Mouse (Mus musculus) ZHBTc4 (cell line): Measurements from ENCODE around the gene A930004D18Rik.
A peak's percentile ranks its signal among the peaks of the same experiment; 100 is the strongest.

Experiments used
- DNase-seq: peaks from one replicate; pipeline ENCODE4 v3.0.0-alpha.2; 2011; ENCODE audit warnings: low read depth, low spot score

The A930004D18Rik gene

DNA sequence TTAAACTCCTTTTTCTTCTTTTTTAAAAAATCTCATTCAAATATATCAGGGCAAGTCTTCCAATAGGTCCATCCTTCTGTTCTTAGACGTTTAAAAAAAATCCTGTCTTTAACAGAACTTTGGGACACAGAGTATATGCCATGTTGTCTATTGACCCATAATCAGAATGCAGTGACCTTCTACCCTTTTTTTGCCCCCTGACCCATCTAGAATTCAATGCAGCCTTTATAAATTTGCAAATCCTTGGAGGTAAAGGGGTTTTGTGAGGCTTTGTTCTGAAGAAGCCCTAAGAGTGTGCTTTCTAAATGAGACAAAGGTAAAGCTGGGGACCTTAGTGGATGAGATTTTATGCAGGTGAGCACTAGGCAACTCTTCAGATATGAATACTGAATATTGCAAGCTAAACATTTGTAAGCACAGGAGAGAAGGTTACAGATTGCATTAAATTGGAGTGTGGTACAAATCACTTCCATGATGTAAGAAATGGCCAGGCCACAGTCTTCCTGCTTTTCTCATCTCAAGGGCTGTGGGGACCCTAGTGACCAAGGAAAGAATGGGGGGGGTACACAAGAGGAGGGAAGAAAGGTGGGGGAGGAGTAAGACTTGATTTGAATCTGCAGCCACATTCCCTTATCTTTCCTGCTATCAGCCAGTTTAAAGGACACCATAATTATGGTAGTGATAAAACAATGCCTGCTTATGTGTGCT lies 15.9 kb upstream of the A930004D18Rik start:
- DNase-seq: no peak

DNA sequence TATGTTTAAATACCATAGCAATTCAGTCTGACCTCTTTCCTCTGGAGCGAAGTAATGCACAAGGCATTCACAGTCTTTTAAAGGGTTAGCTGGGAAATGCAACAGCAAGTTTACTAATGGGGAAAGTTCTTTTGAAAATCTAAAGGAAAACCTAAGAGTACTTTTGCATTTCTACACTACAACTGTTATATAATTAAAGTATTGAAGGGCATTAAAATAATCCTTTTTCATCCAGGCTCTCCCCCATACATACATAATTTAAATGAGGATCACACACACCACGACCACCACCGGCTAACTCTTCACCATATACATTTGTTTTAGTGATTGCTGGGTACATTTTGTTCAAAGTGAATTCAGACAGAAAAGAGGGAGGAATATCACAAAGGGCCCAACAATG lies 15.0 kb upstream of the A930004D18Rik start:
- no peak for DNase-seq

DNA sequence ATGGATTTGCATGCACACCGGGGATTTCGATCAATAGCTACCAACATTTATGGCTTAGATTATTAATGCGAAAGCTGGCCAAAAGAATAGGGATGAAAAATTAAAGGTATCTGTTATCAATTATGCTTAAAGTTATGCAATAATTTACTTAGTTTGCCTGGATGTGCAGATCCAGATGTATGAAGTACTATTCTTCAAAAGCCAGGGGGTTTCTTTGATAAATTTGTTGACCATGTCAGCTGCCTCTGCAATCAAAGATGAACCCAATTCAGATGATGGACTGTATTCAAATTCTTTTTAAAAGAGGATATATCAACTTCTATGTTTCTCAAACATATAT lies 14.3 kb upstream of the A930004D18Rik start:
- DNase-seq: no peak

DNA sequence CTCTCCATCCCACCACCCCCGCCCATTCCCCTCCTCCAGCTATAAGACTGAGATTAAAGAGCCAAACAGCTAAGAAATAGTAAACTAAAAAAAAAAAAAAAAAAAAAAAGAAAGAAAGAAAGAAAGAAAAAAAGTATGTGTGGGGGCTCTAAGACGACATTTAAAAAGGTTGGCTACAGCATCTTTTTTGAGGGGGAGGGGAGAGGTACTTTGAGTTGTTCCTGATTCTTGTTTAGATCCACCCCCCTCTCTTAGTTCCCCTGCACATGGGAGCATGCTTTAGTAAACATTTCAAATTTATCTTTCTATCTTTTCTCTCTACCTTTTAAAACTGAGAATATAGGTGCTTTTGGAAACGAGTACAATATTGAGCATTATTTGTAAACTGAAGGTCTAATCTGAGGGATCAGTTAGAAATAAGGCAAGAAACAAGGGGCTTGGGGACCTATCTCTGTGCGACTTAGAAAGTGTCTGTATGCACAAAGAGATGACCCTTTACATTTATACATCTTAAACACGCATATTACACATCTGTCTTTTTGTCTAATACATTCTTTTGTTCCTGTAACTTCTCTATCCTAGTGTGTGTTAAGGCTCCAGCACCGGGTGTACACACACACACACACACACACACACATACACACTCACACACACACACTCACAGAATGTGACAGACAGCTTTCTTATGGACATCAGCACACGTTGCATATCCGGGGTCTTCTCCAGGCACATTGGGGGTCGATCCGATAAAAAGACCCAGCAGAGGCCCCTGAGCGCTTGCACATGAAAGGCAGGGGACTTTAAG lies 13.7 kb upstream of the A930004D18Rik start:
- no peak for DNase-seq

DNA sequence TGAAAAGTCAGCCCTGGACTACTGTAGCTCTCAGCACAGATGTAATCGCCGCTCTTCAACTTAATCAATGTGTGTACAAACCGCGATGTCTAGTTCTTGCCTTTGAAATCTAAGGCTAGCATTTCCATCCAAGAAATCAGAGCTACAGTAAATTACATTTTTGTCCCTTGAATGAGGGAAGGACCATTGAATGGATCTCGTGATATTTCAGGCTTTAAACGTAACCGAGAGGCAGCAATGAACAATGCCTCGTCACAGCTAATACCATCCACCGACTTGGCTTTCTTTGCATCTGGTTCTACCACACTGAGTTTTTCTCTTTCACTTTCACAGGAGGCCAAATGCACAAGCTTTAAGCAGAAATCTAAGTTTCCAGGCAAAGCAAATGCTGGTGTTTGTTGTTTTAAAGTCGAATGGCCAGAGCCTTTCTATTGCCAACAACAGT lies 13.0 kb upstream of the A930004D18Rik start:
- no peak for DNase-seq

DNA sequence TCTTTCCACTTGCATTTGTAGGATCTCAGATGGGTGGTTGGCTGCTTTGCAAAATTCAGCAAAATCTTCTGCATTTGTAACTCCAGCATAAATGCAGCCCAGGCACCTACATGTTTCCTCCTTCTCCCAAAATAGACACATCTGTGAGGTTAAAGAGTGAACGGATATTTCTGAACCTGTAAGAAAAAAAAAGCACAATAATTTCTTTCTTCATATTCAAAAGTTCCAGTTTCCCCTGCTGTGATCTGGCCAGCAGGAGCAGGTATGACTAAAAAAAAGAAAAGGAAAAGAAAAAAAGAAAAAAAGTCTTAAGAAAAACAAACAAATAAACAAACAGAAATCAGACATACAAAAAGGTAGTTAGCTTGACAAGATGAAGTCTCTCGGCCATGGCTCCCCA lies 12.5 kb upstream of the A930004D18Rik start:
- no peak for DNase-seq

DNA sequence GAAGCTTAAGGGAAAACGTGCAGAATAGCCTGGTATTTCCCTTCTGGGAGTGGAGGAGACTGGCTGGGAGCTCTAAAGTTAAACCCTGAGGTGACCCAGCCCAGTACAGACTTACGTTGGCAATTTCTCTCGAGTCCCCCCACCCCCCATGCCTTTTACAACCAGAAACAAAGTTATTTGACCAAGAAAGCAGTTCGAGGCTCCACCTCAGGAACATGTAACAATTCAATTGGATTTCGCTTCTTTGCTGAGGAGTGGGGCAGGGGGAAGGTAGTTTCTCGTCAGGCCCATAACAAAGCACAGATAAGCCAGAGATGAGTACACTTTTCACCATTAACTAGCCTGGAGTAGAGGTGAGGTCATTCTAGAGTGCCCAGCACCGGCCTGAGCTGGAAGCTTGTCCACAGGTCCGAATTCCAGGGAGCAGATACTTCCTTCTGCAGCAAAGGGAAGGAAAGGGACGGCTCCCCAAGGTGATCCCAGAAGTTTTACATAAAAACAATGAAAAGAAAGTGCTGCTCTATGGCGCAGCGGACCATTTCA lies 11.8 kb upstream of the A930004D18Rik start:
- peak; percentile 62 for DNase-seq

DNA sequence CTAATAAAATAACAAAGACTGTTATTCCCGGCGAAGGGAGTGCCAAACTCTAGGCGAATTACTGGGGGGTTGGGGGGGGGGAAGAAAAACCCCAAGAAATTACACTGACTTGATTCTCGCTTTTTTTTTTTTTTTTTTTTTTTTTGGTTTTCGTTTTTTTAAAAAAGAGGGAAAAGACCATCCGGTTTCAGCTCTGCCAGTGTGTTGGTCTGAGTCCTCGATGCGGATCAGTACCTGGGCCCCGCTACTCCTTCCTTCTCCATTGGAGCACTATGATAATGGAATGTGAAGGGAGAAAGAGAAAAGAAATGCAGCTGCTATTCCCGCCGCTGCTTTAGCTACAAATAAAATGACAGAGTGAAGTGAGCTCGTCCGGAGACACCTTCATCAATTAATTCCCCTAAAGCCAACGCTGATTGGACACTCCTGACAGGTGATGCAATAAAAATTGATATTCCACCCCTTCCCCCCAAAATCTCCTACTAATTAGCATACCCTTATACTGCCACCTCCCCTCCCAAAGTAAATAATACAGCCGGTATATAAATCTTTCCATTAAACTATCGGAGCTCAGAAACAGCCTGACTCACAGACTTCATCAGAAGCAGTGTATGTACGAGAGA lies 11.0 kb upstream of the A930004D18Rik start, which contains the start of gene Skida1:
Gene Skida1, minus strand, starts transcription at position 599 of the 623 bp plus-strand sequence.
- no peak for DNase-seq

DNA sequence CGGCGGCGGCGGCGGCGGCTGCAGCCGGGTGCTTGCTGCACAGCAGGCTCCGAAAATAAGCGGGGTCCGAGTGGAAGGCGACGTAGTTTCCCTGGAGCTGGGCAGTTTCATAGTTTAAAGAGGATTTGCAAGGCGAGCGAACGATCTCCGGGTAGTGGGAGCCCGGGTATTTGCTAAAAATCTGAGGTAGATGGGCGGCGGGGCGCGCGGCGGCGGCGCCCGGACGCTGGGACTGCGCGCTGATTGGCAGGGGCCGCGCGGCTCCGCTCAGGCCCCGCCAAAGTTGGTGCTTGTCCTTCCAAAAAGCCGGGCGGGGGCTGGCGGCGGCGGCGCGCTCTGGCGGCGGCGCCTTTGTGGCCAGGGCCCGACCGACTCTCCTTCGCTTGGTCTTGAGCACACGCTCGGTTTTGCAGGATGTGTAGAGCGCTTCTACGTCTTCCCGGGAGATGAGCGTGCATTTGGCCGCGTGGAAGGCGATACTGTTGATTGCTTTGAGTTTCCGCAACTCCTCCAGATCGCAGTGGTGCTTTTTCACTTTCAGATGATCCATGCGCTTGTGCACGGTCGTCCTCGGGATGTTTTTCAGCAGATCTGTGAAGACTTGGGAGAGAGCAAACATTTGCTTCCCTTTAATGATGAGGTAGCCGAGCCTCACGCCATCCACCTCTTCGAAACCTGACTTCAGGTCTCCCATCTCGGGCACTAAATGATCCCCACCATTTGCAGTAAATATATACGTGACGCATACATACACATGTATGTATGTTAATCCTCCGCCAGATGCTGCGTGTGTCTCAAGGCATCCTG lies 10.3 kb upstream of the A930004D18Rik start:
- peak; percentile 91 for DNase-seq

DNA sequence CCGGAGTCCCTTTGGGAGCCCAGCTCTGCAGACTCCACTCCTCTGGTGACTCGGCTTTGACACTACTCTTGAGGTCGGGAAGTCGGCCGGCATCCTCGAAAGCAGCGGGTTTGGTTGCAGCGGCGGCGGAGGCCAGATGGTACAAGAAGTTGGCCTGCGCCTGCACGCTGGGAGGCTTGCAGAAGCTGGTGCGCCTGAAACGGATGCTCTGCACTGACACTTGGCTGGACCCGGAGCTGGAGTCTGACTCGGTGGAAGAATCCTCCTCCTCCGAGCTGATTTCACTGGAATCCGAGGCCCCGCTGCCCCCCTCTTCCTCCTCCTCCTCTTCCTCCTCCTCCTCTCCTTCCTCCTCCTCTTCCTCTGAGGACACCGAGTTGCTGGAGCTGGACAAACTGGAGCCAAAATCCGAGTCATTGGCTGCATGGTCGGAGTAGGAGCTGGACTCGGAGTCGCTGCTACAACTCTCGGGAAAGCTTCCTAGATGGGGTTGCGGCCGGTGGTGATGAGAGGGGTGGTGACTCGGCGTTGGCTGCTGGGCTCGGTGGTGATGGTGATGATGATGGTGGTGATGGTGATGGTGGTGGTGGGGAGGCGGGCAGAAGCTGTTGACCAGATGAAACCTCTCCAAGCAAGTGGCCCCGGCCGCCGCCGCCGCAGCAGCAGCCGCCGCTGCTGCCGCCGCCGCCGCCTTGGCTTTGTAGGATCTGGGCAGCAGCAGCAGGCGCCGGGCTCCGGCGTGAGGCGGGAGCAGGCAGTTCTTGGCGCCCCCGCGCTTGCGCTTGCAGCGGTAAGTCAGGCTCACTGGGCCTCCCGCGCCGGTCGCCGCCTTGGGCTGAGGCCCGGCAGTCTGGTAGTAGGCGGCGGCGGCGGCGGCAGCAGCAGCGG lies 9.5 kb upstream of the A930004D18Rik start:
- DNase-seq: peak; percentile 79

DNA sequence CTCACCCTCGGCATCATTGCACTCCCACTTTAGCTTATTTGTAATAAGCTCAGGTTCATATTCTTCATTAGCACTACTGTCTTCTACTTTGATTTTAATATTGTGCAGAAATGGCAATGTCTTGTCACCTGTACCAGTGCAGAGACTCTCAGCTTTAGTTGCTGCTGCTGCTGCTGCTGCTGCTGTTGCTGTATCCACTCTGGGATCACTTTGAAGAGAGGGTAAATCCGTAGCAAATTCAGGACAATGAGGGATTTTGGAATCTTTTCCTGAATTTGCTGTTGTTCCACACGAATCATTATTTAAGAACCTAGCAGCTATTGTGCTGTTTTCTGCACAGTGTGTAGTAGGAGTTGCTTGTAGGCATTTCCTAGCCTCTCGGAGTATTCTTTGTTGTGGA lies 8.6 kb upstream of the A930004D18Rik start:
- no peak for DNase-seq

DNA sequence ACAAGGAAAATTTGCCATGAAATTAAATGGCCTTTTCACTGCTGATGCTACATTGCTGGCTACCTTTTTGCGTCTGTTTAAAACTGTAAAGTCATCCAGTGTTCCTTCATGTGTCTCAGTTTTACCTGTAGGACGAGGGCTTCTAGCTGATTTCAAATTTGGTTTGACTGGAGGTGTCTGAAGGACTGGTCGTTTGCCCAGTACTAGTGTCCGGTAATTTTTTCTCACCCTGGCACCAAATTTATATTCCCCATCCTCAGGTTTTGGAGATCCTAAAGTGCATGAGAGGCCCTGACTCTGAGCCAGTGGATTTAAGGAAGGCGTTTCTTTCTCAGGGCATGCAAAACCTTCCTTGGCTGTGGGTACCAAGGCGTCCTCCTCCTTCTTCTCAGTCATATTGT lies 8.2 kb upstream of the A930004D18Rik start:
- no peak for DNase-seq

DNA sequence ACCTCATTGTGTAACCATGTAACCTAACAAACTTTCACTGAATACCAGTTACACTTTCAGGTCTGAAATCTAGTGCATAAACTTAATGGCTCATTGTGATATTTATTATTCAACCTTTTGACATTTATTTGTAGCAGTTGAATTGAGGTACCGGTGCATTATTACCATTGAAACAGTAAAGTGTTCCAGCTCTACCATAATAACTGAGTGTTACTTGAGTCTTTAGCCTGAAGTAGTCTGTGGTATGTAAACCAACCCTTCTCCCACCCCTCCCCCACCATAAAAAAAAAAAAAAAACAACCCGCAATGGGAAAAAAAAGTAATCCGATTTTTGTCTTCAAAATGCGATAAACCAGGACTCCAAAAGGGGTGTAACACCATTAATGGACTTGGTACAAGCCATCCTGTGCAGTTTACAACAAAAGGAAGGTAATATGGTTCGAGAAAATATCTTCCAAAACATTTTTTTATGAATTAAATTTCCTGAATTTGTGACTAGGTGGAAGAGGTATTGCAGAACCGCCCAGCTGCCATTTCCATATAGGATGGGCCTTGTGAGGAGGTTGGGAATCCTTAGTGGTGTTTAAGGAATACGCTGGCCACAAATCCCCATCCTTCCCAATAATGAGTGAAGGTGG lies 7.7 kb upstream of the A930004D18Rik start:
- DNase-seq: no peak

DNA sequence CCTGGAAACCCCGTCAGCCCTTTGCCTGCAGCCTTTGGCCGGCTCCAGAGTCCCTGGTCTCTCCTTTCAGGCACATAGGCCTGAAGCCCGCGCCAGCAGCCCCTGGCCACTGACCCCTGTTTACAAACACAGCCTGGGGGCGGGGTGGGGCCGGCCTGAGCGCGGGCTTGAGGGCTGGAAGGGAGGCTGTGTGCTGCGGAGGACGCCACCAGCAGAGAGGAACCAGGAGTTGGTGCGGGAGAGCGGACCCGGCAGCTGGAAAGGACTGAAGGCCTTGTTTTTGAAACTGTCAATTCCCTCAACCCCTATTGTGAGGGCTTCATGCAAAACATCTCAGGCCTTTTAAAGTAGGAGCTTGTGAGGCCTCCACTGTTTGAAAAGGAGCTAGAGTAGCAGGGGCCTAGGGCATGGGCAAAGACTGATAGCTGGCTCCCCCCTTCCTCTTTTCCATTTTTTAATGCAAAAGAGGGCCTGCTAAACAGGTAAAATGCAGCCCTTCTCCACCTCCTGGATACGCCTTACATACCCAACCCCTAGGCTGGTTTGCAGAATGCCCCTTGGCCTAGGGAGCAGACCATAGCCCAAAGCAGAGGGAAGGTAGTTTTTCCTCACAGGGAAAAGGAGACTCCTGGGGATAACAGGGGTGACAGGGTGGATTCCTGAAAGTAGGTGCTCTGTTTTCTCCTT lies 3.8 kb upstream of the A930004D18Rik start:
- peak; percentile 65 for DNase-seq

DNA sequence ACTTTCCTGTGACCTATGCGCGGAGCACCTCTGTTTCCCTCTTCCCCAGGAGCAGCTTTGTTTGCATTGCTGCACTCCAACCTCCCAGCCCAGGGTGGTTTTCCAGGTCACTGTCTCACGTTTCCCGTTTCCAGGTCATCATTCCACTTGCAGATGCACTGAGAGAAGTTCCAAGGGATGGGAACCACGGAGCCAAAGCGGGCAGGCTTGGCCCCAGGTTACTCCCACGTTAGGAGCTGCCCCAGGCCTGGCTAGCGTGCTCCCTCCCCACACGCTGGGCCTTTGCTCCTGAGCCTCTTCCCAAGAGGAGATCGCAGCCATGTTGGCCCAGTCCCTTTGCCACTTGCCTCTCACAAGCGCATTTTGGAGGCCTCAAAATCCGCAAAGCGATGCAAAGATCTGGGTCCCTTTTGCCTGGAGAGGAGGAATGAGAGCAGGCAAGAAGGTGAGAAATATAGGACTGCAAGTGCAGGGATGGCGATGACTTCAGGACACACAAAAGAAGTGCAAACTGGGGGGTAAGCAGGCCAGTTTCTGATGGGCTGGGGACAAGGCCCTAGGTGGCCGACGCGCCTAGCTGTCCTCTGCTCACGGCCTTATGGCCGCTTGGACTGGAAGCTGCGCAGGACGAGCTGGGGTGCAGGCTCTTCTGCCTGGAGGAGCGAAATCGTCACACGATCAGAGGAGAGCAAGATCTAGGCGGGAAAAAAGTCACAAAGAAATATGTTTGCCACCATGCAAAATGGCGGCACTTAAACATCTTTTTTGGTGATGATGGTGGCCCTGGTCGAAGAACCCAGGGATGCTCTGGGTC lies 3.0 kb upstream of the A930004D18Rik start:
- DNase-seq: peak; percentile 78

DNA sequence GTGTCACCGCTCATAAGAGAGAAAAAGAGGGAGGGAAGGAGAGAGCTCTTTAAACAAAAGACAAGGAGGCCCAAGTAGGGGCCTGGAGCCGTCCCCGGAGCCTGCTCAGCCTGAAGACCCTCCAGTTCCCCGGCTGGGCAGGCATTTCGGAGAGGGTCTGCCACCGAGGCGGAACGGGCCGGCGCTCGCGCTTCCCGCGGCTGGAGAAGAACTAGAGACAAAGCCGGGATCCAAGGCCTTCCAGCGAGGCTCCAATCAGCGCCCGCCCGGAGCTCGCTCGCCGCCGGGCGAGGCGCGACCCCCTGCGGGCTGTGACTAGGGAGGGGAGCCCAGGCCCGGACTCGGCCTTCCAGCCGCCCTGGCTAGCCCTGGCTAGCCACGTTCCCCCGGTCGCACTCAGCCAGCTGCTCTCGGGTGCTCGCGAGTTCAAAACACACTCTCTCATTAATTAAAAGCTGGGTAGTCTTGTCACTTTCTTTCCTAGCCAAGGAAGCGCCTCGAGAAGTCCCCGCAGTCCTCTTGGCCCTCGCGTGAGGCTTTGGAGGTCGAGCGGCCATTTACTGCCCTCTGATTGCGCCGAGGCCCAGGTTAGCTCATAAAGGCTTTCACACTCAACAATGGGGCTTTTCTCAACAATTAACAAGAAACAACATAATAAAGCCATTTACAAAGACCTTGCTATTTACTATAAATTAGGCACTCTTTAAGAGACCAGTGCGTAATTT lies 2.2 kb upstream of the A930004D18Rik start:
- peak; percentile 84 for DNase-seq

DNA sequence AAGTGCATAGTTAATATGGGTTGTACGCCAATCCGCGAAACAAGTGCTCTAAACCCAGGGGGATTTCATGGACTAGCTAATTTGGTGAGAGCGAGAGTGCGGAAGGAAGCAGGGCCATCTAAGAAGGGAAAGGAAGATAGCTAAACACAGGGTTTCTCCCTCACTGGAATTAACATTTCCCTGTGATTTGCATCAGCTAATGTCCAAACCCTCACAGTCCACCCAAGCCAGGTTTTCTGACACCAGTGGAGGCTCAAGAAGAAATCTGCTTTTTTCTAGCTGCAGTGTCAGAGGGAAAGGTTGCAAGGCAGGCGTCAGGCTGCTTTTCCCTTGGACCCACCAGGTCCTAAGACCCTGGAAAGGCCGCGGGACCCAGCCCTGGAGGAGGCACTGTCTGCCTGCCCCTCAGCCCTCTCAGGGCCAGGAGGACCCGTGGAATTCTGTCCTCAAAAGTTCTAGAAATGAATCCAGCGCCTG lies 1.4 kb upstream of the A930004D18Rik start:
- DNase-seq: no peak
